In the genomic region with DNA sequence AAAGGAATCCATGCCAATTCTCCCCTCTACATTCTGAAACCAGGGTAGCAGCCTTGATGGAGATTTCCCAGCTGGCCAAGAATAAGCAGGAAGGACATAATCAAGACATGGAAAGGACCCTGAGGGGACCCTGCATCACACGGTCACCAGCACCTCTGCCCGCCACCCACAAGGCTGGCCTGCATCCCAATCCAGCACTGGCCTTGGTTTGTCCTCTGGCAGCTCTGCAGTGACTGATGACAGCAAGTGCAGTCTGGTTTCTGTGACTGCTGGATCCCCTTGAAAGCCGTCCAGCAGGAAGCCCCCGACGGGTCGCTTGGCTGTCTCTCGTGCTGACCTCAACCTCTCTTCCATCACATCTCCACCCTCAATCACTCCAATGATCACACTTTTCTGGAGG, we compare ENCODE assay signal across 17 mouse cellular contexts. TPM values are rescaled to one million over a fixed set of nuclear protein-coding genes. Genes with fewer than 3 reads are reported as not detected.
A peak's percentile ranks its signal among the peaks of the same experiment; 100 is the strongest.
DNase-seq lines count a peak whose midpoint lies in the region; TF ChIP-seq lines count a peak whose summit lies in the region.
"Had no signal": no experiment of that assay in that cellular context is flagged by ENCODE, and none has a peak within 500 bp of the region (broad histone marks: within the 10 kb centered on the region; RNA-seq: fewer than 3 reads in every experiment).

No protein-coding gene starts in this region.

- no peak overlapping the region for H3K9ac ChIP-seq in heart, adult 2 months (ENCODE audit: low read depth, low read length)
- H3K9ac ChIP-seq: limb, embryonic 13.5 days; liver, embryonic 14.5 days; neural tube, embryonic 15.5 days had no signal

- no peaks in the 10 kb centered on the region for H3K27me3 ChIP-seq in heart, adult 2 months (ENCODE audit: control insufficient read depth, insufficient read depth, low read length)
- H3K27me3 ChIP-seq in heart, embryonic 10.5 days (ENCODE audit: insufficient read depth, poor library complexity, severe bottlenecking): no peaks in the 10 kb centered on the region
- H3K27me3 ChIP-seq: limb, embryonic 13.5 days; neural tube, embryonic 15.5 days had no signal

- peak; percentile 65 for DNase-seq in adrenal gland, postnatal 10 days
- no peak for DNase-seq in adrenal gland, adult 8-10 months
- DNase-seq in heart, adult 2 months: peak; percentile 27 to 29
- DNase-seq in heart, embryonic 10.5 days (ENCODE audit: low spot score): no peak
- peak; percentile 6 for DNase-seq in lung, postnatal 14 days
- DNase-seq in lung, adult 18-20 months: no peak
- DNase-seq in ovary, postnatal 36 days (ENCODE audit: low spot score): no peak
- no peak for DNase-seq in thymus, postnatal 10 days (ENCODE audit: low spot score in 2 of 2)
- DNase-seq: cerebellum, adult 9-11 months; kidney, postnatal 25 days; midbrain, embryonic 14.5 days; right cerebral cortex, postnatal 4 days; thymus, postnatal 36 days had no signal

- no peak overlapping the region for H3K27ac ChIP-seq in heart, adult 2 months
- no peak overlapping the region for H3K27ac ChIP-seq in heart, embryonic 10.5 days
- H3K27ac ChIP-seq: limb, embryonic 13.5 days; liver, embryonic 14.5 days; neural tube, embryonic 15.5 days had no signal

- no peak for TF ChIP-seq CTCF in heart, adult 2 months (IDR thresholded peaks at IDR 0.05)

- H3K79me2 ChIP-seq in heart, adult 2 months (replicated peaks; ENCODE audit: control insufficient read depth, insufficient read depth, low read length): no peaks in the 10 kb centered on the region

- TF ChIP-seq EP300 in heart, adult 2 months (IDR thresholded peaks at IDR 0.05; ENCODE audit: insufficient read depth, low read depth, low read length): no peak

- H3K4me3 ChIP-seq in heart, adult 2 months: no peak overlapping the region
- no peak overlapping the region for H3K4me3 ChIP-seq in heart, embryonic 10.5 days
- H3K4me3 ChIP-seq: limb, embryonic 13.5 days; myocyte; neural tube, embryonic 15.5 days had no signal

- H3K4me1 ChIP-seq in heart, adult 2 months (ENCODE audit: control insufficient read depth, insufficient read depth, low read length): no peaks in the 10 kb centered on the region
- no peaks in the 10 kb centered on the region for H3K4me1 ChIP-seq in heart, embryonic 10.5 days
- H3K4me1 ChIP-seq: neural tube, embryonic 15.5 days had no signal

- H3K36me3 ChIP-seq in heart, adult 2 months (ENCODE audit: control insufficient read depth, insufficient read depth, low read length): peaks cover 2% of the 10 kb centered on the region; the same call in 1 of the 2 replicates
- H3K36me3 ChIP-seq in heart, embryonic 10.5 days: peaks cover 68% of the 10 kb centered on the region

- H3K9me3 ChIP-seq in heart, embryonic 10.5 days: no peaks in the 10 kb centered on the region
- H3K9me3 ChIP-seq: limb, embryonic 13.5 days; neural tube, embryonic 15.5 days had no signal

- intact Hi-C loops in heart, adult 2 months (cut with DNase I): no loop called here

- no peak for TF ChIP-seq POLR2A in heart, adult 2 months (IDR thresholded peaks at IDR 0.05; ENCODE audit: insufficient read depth, low read depth, low read length)

- WGBS in heart, adult 2 months: 45% methylated on average over 7 of the region's 7 CpGs
- 64% methylated on average over 7 of the region's 7 CpGs for WGBS in heart, embryonic 10.5 days

RNA-seq across cellular contexts. Expression of a gene that starts 18.2 kb away (rescaled TPM):
- total RNA-seq in adrenal gland, postnatal 10 days (2021): 1 to 10 TPM; 4.5 to 7.2 TPM
- 10 to 100 TPM in 1 of 4 experiments, 1 to 10 TPM in 3; 4.7 to 10.4 (median 8.4) TPM for total RNA-seq in adrenal gland, adult 8-10 months (2022)
- total RNA-seq in heart, adult 2 months (2021): 1 to 10 TPM; 2.7 to 3.6 TPM
- polyA plus RNA-seq in heart, adult 2 months (2012; rRNA removed): 1.0 and 1.5 TPM in 2 replicates
- 8.3 and 12.3 TPM in 2 replicates for polyA plus RNA-seq in heart, embryonic 10.5 days (2016; fragmentation: Nextera tagmentation; extraction: Ambion mirVana)

RNA-seq across cellular contexts. Expression of a gene that starts 55.2 kb away (rescaled TPM):
- total RNA-seq in adrenal gland, postnatal 10 days (2021): 10 to 100 TPM; 26.8 to 34.0 TPM
- total RNA-seq in adrenal gland, adult 8-10 months (2022): 10 to 100 TPM; 28.6 to 52.7 (median 36.6) TPM
- total RNA-seq in heart, adult 2 months (2021): 10 to 100 TPM; 12.6 to 14.3 TPM
- polyA plus RNA-seq in heart, adult 2 months (2012; rRNA removed): 13.0 and 15.8 TPM in 2 replicates
- polyA plus RNA-seq in heart, embryonic 10.5 days (2016; fragmentation: Nextera tagmentation; extraction: Ambion mirVana): 16.9 and 22.3 TPM in 2 replicates

Comparison
In these comparisons a context has a peak if more than half of its experiments do, and no peak if none do; other contexts are left out.
1. DNase-seq: peak in adrenal gland, postnatal 10 days (single experiment), heart, adult 2 months (2 of 2) and lung, postnatal 14 days (single experiment); none in adrenal gland, adult 8-10 months (single experiment), heart, embryonic 10.5 days (single experiment), lung, adult 18-20 months (0 of 2), ovary, postnatal 36 days (single experiment) and thymus, postnatal 10 days (0 of 2).